Mouse (Mus musculus) forebrain, postnatal 0 days (tissue): ENCODE results near the gene Tm9sf4. TPM values are rescaled to one million over a fixed set of nuclear protein-coding genes. Genes with fewer than 3 reads are reported as not detected.

Experiments used
- ATAC-seq: fragments of 200-750 bp; cut with Nextera tagmentation; 2 replicates; pipeline ENCODE4 v1.8.0; 2017; ENCODE audit warnings: mild to moderate bottlenecking, moderate library complexity
- DNase-seq: peaks from one replicate; pipeline ENCODE4 v3.0.0-alpha.2; 2015
- H3K27ac ChIP-seq: fragments of 300-500 bp; sonication (generic); 2 replicates; pipeline ENCODE4 v1.5.1; 2014; ENCODE audit warnings: low read depth, mild to moderate bottlenecking, antibody characterized with exemption, low read length, moderate library complexity, mixed read lengths
- H3K27me3 ChIP-seq: fragments of 300-500 bp; sonication (generic); 2 replicates; pipeline ENCODE4 v1.6.1; 2014; ENCODE audit warnings: mild to moderate bottlenecking, low read length, mixed read lengths; ENCODE audit not compliant: insufficient read depth
- H3K36me3 ChIP-seq: fragments of 300-500 bp; sonication (generic); 2 replicates; pipeline ENCODE4 v1.6.1; 2014; ENCODE audit warnings: mild to moderate bottlenecking, moderate library complexity; ENCODE audit not compliant: insufficient read depth
- H3K4me1 ChIP-seq: fragments of 300-500 bp; sonication (generic); 2 replicates; pipeline ENCODE4 v1.6.1; 2014; ENCODE audit warnings: antibody characterized with exemption; ENCODE audit not compliant: insufficient read depth
- H3K4me2 ChIP-seq: fragments of 300-500 bp; sonication (generic); 2 replicates; pipeline ENCODE4 v1.6.1; 2014; ENCODE audit warnings: low read depth, mild to moderate bottlenecking, moderate library complexity
- H3K4me3 ChIP-seq: fragments of 300-500 bp; sonication (generic); 2 replicates; pipeline ENCODE4 v1.5.1; 2014; ENCODE audit warnings: low read depth, low read length, mixed read lengths
- H3K9ac ChIP-seq: fragments of 300-500 bp; sonication (generic); 2 replicates; pipeline ENCODE4 v1.6.1; 2014; ENCODE audit warnings: mild to moderate bottlenecking
- H3K9me3 ChIP-seq: fragments of 300-500 bp; sonication (generic); 2 replicates; pipeline ENCODE4 v1.6.1; 2016; ENCODE audit warnings: low read length
- CTCF ChIP-seq: sonication (generic); IDR thresholded peaks from 2 replicates; pipeline ENCODE4 v1.5.1; 2016; ENCODE audit warnings: antibody characterized with exemption, control low read depth, low read depth
- WGBS: fragments of 180-500 bp; shearing (Covaris S2); extraction: QIAGEN DNeasy Blood & Tissue Kit; methylation state at CpG from one replicate; pipeline ENCODE4 v1.1.7; 2014; 5-methylcytosine and 5-hydroxymethylcytosine counted together
- polyA plus RNA-seq: library from polyadenylated mRNA; unstranded; fragments of >200 nt; fragmentation: Nextera tagmentation; extraction: Ambion mirVana; gene quantifications from 2 replicates; pipeline ENCODE4 v1.2.1, GENCODE M21; 2015
- total RNA-seq: library from RNA; depleted of rRNA; stranded (reverse); fragments of >200 nt; gene quantifications from 2 replicates; pipeline ENCODE4 v1.2.3, GENCODE M21; 2014

Tm9sf4 gene
- total and polyA plus RNA-seq, 2 experiments from 2014 or later = 60.4 to 69.3 TPM

DNA sequence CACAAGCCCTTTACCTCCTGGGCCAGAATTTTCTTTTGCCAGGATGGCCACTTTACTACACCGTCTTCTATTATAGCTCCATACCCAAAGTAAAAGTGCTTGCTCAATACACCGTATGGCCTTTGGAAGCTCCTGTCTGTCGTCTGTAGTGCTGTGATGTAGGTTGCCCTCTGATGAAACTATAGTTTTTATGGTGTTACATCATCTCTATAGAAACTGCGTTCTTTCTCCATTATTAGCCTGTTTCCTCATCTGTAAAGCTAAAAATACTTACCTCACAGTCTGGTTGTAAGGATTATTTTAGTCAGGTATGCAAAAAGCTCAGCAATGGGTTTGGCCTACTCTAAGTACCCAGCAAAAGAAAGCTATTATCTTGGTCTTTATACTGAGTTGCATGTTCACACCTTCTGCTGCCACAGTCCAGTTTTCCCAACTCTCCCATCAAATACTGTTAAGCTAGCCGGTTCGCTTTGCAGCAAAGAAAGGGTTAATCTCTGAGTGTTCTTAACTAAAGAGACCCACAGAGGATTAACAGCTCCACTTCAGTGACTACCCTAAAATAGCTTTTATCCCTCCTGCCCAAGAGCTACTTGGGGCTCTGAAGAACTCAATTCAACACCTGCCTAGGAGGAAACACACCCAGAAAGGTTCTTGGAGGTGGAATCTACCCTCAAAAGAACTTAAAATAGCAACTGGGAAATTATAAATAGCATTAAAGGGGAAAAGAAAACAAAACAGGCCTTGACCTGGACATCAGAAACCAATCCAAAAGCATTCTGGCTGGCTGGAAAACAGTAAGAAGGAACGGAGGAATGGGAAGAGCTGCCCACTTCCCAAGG, 78.1 kb downstream of the Tm9sf4 start:
- H3K9me3 ChIP-seq = no peaks in the 10 kb centered on the region
- no peak overlapping the region for H3K27ac ChIP-seq

DNA sequence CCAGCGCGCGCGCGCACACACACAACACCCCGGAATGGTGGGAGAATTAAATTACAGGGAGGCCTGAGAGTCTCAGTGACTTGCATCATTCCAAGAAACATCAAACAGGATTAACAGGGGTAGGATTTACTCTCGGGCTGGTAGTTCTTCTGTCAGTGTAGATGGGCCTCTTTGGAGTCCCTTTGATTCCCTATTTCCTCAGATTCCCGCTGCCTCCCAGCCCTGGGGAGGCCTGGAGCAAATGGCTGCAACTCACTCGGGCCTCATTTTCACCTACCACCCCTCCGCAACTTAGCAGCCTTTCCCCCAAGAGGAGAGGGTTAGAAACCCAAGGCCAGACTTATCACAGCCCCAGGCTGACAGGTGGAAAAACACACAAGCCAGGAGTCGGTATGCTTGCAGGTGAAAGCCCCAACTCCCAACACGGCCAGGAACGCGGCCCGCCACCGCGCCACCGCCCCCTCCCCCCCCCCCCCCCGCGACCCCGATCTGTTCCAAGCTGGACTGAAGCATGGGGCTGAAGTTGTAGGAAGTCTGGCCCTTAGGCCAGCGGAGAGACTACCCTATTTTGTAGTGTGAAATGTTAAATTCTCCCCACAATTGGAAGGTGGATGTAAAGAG, 78.9 kb downstream of the Tm9sf4 start:
- Histone ChIP-seq H3K4me3 (peak overlapping the region; percentile 89), H3K27ac (0 out of 2 replicates have a peak overlapping the region, but pooled peaks have one; percentile 15), H3K9ac (peak overlapping the region; percentile 93), H3K27me3 (no peaks in the 10 kb centered on the region), H3K9me3 (no peaks in the 10 kb centered on the region), H3K4me2 (peak overlapping the region; percentile 81), H3K4me1 (peaks cover 10% of the 10 kb centered on the region), H3K36me3 (peaks cover 8% of the 10 kb centered on the region)
- no peak for TF ChIP-seq CTCF
- ATAC-seq (no peak), DNase-seq (no peak)
- 4% methylated on average over 21 of the region's 22 CpGs for WGBS

More for the DNA sequence above, 78.1 kb downstream of the Tm9sf4 start:
- H3K27me3 ChIP-seq = no peaks in the 10 kb centered on the region
- DNase-seq = no peak
- TF ChIP-seq CTCF = no peak
- H3K4me1 ChIP-seq = peaks cover 10% of the 10 kb centered on the region
- H3K4me2 ChIP-seq = peak overlapping the region; percentile 81
- ATAC-seq = no peak
- H3K36me3 ChIP-seq = peaks cover 15% of the 10 kb centered on the region
- H3K9ac ChIP-seq = peak overlapping the region; percentile 93
- 37% methylated on average over 7 of the region's 7 CpGs for WGBS
- peak overlapping the region; percentile 89 for H3K4me3 ChIP-seq

DNA sequence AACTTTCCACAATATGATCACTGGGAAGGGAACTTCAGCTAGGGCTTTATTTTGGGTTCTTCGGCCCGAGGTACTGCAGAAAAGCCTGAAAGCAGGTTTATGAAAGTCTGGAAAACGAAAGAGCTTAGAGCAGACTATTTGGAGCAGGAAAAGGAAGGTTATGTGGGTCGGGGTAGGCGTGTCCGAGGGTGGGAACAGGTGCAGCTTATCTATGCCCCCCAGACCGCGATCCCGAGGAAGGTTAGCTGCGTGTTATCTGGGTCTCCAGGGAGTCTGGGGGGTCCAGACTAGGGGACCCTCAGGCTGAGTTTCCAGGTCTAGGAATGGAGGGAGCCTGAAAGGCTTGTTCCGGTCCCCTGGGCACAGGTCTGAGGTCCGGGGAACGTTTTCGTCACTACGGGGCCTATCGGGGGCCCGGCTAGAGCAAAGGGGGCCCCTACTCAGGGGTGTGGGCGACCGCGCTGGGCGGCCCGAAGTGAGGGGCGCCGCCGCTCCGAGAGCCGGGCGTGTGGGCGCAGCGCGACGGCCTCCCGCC, 79.7 kb downstream of the Tm9sf4 start:
- H3K27ac ChIP-seq = peak overlapping the region; percentile 84
- H3K9me3 ChIP-seq = no peaks in the 10 kb centered on the region
- H3K27me3 ChIP-seq = no peaks in the 10 kb centered on the region
- peaks cover 5% of the 10 kb centered on the region; the same call in 1 of the 2 replicates for H3K36me3 ChIP-seq
- peak overlapping the region; percentile 93 for H3K9ac ChIP-seq
- under 1% methylated on average over 33 of the region's 33 CpGs for WGBS
- DNase-seq (no peak), ATAC-seq (peak; percentile 61)
- TF ChIP-seq CTCF = no peak
- peaks cover 10% of the 10 kb centered on the region for H3K4me1 ChIP-seq
- H3K4me2 ChIP-seq = peak overlapping the region; percentile 81
- H3K4me3 ChIP-seq = peak overlapping the region; percentile 89

DNA sequence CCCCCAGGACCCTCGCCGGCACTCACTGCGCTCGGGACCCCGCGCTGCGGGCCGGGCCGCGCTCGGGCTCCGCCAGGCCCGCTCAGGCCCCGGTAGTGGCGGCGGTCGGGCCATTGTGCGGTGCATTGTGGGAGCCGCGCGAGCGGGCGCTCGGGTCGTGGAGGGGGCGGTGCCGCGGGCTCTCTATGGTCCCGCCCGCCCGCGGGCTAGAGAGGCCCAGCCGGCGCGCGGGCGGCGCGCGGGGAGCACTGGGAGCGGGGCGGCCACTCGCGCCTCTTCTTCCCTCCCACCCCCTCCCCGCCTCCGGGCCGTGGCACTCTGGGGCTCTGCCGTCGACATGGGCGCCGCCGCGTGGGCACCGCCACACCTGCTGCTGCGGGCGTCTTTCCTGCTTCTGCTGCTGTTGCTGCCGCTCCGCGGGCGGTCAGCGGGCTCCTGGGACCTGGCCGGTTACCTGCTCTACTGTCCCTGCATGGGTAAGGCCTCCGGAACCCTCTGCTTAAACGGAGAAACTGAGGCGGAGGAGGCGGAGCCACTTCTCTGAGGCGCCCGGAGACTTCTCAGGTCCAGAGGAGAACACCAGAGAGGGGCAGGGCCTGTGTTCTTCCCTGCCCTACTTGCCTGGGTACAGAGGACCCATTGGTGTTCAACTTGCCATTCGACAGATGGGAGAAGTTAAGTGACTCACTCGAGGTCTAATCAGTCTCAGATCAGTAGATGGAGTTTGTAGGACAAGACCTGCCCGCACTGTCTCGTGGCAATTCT, 80.3 kb downstream of the Tm9sf4 start, which contains the start of the genes Plagl2 and Pofut1:
Gene Plagl2 (minus strand): TSS at position 177 of the 765 bp plus-strand sequence.
Gene Pofut1 (plus strand): TSS at position 284 of the 765 bp plus-strand sequence.
- TF ChIP-seq CTCF = peak; percentile 42
- peak; percentile 99 for ATAC-seq
- no peaks in the 10 kb centered on the region for H3K9me3 ChIP-seq
- peak within 1 kb of the TSS; percentile 93 for H3K9ac ChIP-seq
- peak within 1 kb of the TSS; percentile 81 for H3K4me2 ChIP-seq
- under 1% methylated on average over 56 of the region's 72 CpGs for WGBS
- no peaks in the 10 kb centered on the region for H3K27me3 ChIP-seq
- peaks cover 10% of the 10 kb centered on the region for H3K4me1 ChIP-seq
- peak within 1 kb of the TSS; percentile 89 for H3K4me3 ChIP-seq
- H3K27ac ChIP-seq = peak within 1 kb of the TSS; percentile 84
- H3K36me3 ChIP-seq = peaks cover 3% of the 10 kb centered on the region; the same call in 1 of the 2 replicates
- peak; percentile 93 for DNase-seq

DNA sequence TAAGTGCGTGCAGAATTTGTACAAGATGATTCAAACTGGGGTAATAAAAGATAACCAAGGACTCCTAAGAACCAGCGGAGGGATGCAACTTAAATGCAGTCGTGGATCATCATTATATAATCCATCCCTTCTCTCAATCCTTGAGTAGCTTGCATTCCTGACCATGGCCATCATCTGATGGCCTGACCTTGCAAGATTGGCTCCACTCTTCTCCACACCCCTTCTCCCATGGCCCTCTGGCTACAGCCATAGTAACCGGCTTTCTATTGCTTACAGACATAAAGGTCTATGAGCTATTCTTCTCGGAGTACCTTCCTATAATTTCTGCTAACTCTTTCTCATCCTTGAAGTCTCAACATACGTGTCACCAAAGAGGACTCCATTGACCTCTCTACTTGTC, 81.1 kb downstream of the Tm9sf4 start:
- no peak overlapping the region for H3K27ac ChIP-seq
- H3K36me3 ChIP-seq = peaks cover 3% of the 10 kb centered on the region; the same call in 1 of the 2 replicates
- H3K4me1 ChIP-seq = peaks cover 10% of the 10 kb centered on the region
- 67% methylated on average over 6 of the region's 6 CpGs for WGBS
- H3K4me2 ChIP-seq = peak overlapping the region; percentile 81
- no peak for TF ChIP-seq CTCF
- peak overlapping the region; percentile 89 for H3K4me3 ChIP-seq
- DNase-seq (no peak), ATAC-seq (no peak)
- H3K9ac ChIP-seq = peak overlapping the region; percentile 93
- no peaks in the 10 kb centered on the region for H3K9me3 ChIP-seq
- H3K27me3 ChIP-seq = no peaks in the 10 kb centered on the region

DNA sequence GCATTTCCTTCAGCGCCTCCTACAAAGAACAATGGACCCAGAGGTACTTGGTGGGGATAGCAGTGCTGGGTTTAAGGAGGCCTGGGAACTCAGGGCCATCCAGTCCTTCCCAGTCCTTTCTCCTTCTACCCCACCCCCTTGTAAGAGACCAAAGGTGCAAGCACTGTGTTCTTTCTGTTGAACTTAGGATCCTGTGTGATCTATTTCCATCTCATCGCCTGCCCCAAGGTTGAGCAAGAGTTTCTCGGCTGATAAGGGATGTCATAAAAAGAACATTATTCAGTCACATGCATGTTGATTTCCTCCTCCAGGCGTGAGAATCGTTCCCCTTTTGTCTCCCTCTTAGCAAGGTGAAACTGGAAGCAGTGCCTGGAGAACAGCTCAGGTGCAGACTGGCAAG, 88.6 kb downstream of the Tm9sf4 start:
- H3K4me3 ChIP-seq = no peak overlapping the region
- no peak overlapping the region for H3K27ac ChIP-seq
- H3K27me3 ChIP-seq = no peaks in the 10 kb centered on the region
- no peak for DNase-seq
- no peaks in the 10 kb centered on the region for H3K9me3 ChIP-seq
- H3K36me3 ChIP-seq = peaks cover 42% of the 10 kb centered on the region
- no peak for ATAC-seq
- 90% methylated on average over 5 of the region's 5 CpGs for WGBS
- no peak for TF ChIP-seq CTCF
- no peak overlapping the region for H3K4me2 ChIP-seq
- H3K4me1 ChIP-seq = no peaks in the 10 kb centered on the region
- H3K9ac ChIP-seq = no peak overlapping the region
